Mouse (Mus musculus): ENCODE data around the gene Slc25a23.

Gene Slc25a23

DNA sequence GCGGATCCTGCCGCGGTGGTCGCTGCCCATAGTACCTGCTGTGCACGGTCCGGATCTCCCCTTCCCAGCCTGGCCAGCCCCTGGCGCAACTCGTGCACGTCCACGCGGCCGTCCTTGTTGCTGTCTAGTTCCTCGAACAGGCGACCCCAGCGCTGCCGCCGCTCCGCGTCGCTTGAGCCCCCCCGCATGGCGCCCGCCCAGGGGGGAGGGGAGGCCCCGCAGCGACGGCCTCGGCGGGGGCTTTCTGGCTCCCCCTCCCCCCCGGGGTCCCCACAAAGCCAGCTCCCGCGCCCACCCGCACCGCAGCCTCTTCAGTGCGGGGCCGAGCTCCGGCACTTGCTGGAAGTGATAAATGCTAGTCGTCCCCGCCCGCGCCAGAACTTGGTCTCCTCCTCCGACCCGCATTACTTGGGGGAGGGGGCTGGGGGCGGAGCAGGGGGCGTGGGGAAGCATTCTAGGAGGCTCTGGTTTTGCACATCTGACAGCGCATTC, at the start of gene Slc25a23:
Slc25a23 (minus strand) TSS at position 378 of the 492 bp plus-strand sequence.
- peak; percentile 58 for DNase-seq (ENCODE audit: low spot score)

DNA sequence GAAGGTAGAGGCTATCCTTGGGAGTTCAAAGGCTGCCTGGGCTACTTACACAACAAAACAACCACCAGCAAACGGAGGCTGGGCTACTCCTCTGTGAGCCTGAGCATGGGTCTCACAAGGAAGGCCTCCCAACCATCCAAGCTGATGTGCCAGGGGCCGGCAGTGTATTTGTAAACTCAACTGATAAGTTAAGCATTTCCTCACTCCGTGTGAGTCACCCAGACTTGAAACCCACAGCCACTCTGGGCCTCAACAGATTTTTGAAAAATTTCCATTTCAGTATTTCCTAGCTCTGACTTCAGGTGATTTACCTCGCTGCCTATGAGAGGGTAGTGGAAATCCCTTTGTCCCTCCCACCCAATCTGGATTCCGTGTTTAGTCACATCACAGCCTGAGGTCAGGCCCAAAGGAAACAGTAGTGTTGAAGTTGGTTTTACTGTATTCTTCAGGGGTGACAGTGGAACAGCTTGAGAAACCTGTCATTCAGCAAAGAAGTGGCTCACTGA, 49.1 kb upstream of the Slc25a23 start:
- no peak for DNase-seq (ENCODE audit: low spot score)

DNA sequence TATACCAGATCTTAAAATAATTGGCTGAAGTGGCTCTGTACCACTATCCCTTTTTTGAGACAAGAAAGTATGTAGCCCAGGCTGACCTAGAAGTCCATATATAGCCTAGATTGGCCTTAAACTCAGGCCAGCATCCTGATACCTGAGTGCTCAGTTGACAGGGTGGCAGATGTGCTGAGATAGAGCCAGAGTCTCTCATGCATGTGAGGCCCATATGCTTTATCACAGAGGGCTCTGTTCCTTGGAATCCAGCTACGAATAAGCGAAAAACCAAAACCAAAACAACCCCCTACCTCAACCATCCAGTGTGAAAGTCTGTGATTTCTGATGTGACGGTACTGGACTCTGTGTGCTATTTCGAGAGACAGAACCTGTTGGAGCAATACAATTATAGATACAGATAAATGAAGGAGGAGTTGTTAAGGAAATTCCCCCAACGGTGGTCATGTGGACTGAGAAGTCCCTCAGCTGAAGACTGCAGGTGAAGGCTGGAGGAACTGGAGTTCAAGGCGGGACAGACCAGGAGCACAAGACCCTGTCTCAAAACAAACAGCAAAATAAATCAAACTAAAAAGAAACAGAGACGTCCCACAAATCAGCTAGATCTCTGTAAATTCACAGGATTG, 48.5 kb upstream of the Slc25a23 start:
- no peak for DNase-seq (ENCODE audit: low spot score)

DNA sequence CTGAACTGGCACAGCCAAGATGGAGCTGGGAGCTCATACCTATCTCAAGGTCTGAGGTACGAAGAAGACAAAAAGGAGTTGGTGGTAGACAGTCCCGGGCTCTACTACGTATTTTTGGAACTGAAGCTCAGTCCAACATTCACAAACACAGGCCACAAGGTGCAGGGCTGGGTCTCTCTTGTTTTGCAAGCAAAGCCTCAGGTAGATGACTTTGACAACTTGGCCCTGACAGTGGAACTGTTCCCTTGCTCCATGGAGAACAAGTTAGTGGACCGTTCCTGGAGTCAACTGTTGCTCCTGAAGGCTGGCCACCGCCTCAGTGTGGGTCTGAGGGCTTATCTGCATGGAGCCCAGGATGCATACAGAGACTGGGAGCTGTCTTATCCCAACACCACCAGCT, 47.4 kb upstream of the Slc25a23 start:
- DNase-seq (ENCODE audit: low spot score) = no peak

DNA sequence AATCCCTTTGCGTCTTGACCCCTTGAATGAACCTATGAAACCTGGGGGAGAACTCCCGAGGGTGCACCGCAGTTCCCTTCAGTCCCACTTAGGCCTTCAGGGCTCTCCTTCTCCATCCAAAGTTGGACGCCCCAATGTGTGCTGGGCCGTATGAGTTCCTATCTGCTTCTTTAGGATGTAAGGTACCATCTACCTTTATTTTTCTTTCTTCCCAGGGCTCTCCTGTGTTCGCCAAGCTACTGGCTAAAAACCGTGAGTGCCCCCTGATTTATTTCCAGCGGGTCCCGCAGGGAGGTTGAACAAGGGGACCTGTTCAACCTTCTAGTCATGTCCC, 46.3 kb upstream of the Slc25a23 start:
- DNase-seq (ENCODE audit: low spot score) = no peak

DNA sequence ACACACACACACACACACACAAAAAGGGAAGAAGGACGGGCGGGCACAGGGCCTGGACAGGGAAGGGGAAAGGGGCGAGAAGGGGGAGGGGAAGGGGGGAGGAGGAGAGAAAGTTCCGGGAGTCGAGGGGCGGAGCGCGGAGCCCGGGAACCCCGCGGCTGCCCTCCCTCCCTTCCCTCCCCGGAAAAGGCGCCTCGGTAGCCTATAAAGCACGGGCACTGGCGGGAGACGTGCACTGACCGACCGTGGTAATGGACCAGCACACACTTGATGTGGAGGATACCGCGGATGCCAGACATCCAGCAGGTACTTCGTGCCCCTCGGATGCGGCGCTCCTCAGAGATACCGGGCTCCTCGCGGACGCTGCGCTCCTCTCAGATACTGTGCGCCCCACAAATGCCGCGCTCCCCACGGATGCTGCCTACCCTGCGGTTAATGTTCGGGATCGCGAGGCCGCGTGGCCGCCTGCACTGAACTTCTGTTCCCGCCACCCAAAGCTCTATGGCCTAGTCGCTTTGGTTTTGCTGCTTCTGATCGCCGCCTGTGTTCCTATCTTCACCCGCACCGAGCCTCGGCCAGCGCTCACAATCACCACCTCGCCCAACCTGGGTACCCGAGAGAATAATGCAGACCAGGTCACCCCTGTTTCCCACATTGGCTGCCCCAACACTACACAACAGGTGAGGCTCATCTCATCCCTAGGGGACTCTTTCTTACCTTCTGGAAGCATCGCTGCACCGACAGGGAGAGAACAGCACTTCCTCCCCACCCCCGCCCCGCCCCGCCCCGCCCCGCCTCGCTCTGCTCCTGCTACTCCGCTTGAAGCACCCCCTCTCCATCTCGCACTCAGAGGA, 45.7 kb upstream of the Slc25a23 start, which contains the start of gene Tnfsf9:
Tnfsf9 (plus strand) TSS at position 145 of the 854 bp plus-strand sequence.
- peak; percentile 15 for DNase-seq (ENCODE audit: low spot score)

DNA sequence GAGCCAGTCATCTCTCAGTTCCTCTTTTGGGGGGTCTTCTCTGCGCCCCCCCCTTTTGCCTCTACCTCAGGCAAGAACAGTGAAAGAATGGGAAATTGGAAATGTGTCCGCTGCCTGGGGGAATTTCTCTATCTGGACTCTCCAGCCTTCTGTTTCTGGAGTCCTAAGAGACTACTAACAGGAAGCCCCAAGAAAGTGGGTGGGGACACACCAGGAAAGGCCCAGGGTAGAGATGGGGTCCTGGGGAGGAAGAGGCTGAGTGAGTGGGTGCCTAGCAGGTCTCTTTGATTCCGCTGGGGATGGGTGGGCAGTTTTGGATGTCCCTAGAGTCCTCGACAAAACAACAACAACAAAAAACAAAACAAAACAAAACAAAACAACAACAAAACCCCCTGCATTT, 44.8 kb upstream of the Slc25a23 start:
- DNase-seq (ENCODE audit: low spot score) = no peak

DNA sequence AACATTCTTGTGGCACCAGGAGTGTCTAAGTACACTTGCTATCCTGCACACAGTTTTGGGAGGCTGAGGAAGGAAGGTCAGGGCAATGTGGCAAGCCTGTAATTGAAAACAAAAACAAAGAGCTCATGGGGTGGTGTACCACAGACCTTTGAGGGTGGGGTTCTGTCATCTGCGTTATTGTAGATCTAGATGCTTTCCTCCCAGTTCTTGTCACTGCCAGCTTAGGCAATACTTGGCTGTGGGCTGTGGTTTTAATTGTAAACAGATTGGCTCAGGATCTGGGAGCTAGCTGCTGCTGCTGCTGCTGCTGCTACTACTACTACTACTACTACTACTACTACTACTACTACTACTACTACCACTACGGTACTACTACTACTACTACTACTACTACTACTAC, 42.6 kb upstream of the Slc25a23 start:
- DNase-seq (ENCODE audit: low spot score) = no peak

DNA sequence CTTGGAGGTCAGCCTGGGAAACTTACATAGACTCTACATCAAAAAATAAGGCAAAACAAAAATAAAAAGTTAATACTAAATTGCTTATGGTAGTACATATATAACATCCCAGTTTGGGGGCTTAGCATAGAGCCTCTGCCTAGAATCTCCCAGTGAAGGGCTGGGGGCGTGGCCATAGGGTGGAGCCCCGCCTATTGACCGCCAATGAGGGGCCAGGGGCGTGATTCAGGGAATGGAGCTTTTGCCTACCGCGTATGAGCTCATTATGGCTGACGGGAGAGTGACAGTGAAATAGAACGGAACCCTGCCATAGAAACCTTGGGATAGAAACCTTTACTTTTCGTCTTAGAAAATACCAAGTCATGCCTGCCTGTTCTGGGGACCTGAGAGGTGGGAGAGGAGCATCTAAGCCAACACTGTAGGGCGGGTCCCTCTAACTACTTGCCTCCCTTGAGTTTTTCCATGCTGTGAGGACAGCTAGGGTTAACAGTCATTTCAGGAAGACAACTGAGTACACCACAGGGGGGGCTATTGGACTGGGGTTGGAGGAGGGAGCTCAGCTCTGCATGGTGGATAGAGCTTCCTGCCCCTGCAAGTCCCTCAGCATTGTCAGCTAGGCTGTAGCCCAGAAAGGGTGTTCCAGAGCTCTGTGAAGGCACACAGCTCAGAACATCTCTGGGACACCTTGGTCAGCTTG, 40.1 kb upstream of the Slc25a23 start:
- no peak for DNase-seq (ENCODE audit: low spot score)

DNA sequence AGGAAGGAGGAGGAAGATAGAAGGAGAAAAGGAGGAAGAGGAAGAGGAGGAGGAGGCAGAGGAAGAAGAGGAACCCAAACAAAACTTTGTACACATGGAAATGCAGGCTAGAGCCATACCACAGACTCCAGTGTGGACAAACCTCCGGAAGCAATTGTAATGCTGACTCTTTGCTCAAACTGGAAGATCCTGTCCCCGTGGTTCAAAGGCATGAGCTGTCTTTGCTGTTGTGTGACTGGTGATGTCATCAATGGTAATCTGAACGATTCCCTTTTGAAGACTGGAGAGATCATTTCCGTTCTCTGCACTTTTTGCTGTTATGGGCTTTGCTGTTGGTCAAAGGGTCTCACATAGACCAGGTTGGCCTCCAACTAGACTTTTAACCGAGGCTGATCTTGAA, 38.7 kb upstream of the Slc25a23 start:
- DNase-seq (ENCODE audit: low spot score) = no peak

DNA sequence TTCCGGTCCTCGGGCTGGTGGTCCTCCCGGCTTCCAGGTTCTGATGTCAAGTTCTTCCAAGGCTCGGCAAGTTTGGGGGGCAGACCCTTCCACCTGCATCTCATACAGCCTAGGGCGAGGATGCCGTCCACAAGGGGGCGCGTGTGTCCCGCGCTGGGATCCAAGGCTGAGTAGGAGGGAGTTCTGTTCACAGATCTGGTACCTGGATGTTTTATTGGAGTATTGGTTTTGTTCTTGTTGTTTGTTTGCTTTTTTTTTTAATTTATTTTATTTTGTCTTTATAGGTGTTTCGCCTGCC, 36.9 kb upstream of the Slc25a23 start:
- DNase-seq (ENCODE audit: low spot score) = peak; percentile 79

DNA sequence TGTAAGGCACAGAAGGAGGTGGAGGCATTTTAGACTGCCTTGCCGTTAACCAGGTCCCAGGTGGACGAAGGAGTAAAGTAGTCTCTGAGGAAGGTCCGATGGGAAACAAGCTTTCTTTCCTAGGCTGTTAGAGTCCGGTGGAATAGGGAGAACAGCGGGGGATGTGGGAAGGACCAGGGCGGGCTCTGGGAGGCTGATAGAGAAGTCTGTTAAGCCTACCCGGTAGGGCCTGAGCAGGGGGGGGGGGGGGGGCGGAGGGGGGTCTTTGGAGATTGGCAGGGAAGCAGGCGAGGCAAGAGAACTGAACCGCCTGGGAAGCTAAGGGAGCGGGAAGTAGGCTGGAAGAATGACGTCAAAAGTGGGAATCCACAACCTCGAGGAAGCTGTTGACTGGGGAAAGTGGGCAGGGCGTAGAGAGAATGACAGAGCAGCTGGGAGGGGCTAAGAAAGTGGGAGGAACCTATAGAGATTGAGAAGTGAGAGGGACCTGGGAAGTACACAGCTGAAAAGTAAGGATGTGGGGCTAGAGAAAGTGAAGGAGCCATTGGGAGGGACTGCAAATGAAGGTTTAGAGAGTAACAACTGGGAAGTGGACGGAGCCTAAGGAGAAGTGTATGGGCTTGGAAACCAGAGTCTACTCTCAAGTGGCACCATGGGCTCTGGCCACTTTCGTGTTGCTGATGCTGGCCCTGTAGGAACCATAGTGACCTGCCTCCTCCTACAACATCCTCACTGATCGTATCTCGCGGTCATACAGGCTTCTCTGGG, 36.4 kb upstream of the Slc25a23 start:
- DNase-seq (ENCODE audit: low spot score) = no peak

DNA sequence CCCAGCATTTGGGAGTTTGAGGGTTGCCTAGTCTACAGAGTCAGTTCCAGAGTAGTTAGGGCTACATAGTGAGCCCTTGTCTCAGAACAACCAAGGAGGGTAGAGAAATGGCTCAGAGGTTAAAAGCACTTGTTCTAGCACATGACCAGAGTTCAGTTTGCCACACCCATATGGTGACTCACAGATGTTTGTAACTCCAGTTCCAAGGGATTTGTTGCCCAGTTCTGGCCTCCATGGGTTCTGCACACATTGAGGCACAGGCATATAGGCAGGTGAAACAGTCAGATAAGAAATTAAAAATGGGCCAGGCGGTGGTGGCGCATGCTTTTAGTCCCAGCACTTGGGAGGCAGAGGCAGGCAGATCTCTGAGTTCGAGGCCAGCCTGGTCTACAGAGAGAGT, 34.6 kb upstream of the Slc25a23 start:
- no peak for DNase-seq (ENCODE audit: low spot score)

DNA sequence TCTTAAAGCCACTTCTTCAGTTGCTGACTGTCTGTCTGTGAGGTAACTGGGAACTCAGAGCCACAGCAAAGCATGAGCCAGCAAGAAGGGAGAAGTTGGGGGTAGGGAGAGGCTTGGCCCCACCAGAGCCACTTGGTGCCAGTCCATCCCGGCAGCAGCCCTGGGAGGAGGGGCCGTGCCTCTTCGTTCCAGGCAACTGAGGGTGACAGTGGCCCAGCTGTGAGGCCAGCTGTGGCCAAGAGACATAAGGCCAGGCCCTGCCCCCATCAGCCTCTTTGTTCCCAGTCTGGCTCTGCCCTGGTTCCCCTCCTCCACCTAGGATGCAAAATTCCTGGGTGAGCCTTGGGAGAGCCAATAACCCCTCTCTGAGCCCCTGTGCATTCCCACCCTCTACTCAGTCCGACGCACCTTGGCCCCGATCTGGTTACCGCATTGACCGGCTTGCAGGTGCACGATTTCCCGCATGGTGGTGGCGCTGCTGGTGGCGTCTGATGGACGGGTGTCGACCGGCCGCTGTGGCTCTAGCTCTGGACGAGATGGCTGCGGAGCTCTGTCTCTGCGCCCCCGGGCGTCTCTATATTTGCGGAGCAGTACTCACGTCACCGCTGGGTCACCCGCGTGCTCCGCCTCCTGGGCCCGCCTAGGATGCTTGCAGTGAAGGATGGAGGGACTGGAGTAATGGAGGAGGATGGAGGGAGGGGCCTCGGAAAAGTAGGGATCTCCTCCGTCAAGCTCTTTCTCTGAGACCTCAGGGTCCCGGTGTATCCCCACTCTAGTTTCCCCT, 27.6 kb upstream of the Slc25a23 start, which contains the start of gene Tubb4a:
Tubb4a (minus strand) TSS at position 734 of the 784 bp plus-strand sequence.
- DNase-seq (ENCODE audit: low spot score) = no peak

DNA sequence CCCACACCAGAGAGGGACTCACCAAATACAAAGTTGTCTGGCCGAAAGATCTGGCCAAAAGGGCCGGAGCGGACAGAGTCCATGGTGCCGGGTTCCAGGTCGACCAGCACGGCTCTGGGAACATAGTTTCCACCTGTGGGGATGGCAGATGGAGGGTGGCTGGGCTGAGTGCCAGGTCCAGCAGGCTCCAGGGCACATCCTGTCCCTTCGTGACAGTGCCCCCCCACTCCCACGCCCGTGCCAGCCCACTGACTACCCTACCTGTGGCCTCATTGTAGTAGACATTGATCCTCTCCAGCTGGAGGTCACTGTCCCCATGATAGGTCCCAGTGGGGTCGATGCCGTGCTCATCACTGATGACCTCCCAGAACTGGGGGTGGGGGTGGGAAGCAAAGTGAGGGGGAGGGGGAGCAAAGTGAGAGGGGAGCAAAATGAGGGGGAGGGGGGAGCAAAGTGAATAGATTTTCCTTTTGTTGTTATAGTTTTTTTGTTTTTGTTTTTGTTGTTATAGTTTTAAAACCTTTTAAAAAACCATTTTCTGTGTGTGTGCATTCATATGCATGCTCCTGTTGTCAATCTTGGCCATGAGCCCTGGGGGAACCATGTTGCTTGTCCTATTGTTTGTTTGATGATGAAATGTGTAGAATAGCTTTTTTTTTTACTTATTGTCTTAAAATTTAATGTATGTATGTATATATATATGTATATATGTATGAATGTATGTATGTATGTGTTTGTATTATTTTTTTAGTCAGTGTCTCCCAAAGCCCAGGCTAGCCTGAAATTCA, 26.5 kb upstream of the Slc25a23 start:
- DNase-seq (ENCODE audit: low spot score) = no peak

DNA sequence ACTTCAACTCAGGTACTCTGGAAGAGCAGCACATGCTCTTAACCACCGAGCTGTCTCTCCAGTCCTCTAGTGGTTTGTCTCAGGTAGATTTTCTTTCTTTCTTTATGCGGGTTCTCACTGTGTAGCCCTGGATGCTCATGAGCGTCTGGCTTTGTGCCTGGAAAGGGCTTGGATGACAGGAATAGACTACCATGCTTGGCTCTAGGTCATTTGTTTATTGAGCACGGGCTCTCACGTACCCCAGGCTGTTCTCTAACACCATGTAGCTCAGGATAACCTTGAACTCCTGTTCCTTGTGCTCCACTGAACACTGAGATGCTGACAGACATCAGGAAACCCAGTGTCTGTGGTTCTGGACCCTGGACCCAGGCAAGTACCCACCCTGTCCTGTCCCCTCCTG, 22.8 kb upstream of the Slc25a23 start:
- no peak for DNase-seq (ENCODE audit: low spot score)

DNA sequence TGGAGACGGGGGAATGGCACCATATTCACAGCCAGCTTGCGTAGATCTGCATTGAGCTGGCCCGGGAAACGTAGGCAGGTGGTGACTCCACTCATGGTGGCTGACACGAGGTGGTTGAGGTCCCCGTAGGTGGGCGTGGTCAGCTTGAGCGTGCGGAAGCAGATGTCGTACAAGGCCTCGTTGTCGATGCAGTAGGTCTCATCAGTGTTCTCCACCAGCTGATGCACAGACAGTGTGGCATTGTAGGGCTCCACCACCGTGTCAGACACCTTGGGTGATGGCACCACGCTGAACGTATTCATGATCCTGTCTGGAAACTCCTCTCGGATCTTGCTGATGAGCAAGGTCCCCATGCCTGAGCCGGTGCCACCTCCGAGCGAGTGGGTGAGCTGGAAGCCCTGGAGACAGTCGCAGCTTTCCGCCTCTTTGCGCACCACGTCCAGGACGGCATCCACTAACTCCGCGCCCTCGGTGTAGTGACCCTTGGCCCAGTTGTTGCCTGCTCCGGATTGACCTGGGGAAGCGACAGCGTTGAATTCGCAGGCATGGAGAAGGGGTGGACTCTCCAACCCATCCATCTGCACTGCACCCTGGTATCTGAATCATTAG, 21.7 kb upstream of the Slc25a23 start:
- DNase-seq (ENCODE audit: low spot score) = no peak

DNA sequence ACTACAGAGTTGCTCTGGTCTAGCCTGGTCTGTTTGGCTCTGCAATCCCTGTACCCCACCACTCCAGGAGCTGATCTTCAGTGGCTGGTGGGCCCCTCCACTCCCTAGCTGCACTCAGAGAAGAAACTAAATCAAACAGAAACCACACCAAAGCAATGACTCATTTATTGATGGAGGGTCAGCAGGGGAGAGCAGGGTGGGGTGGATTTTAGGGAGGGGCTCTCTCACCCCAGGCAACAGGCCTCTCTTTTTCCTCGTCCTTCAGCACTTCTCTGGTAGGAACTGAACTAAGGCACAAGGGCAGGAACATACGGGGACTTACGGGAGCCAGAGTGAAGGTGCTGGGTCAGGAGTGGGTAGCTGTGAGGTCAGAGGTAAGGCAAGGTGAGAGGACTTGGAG, 20.3 kb upstream of the Slc25a23 start:
- no peak for DNase-seq (ENCODE audit: low spot score)

DNA sequence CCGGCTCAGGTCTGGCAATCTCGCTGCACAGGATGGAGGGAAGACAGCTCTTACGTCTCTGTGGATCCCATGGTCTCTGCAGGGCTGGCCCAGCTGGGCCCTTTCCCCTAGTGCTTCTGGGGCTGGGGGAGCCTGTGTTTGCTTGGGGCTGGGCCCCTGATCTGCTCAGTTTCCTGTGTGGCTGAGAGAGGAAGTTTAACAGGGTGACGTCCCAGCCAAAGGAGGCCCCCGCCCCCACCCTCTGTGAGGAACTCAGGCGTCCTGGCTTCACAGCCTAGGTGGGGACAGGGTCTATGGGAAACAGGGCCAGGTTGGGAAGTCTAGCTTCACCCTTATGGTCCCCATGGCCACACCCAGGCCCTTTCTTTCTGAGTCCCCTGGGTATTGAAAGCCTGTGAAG, 18.7 kb upstream of the Slc25a23 start, which contains the start of gene Dennd1c:
Dennd1c (minus strand) TSS at position 179 of the 400 bp plus-strand sequence.
- DNase-seq (ENCODE audit: low spot score) = peak; percentile 78

DNA sequence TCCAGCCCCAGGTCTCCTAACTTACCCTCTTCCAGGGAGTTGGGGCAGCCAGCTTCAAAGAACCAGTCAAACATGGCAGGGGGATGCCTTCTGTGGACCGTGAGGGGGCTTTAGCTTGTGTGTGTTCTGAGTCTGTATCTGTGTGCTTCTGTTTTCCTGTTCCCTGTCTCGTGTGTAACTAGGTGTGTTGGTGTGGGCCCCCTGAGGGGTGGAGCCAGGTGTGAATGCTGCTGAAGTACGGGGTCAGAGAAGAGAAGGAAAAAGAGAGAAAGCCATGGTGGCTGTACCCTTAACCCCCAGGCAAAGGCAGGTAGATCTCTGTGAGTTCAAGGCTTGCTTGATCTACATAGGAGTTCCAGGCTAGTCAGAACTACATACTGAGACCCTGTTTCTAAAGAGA, 17.3 kb upstream of the Slc25a23 start:
- no peak for DNase-seq (ENCODE audit: low spot score)

All from T-cell, adult 2 months (primary cell).